Mouse (Mus musculus): ENCODE measurements around the gene Dnaic1. TPM values are rescaled to one million over a fixed set of nuclear protein-coding genes. Genes with fewer than 3 reads are reported as not detected.

Gene Dnaic1
- polyA plus RNA-seq, 1 experiment, result 0.96 TPM

- WGBS, result 92% methylated on average over 6 of the region's 6 CpGs
- no peak overlapping the region for H3K4me3 ChIP-seq (ENCODE audit: control insufficient read depth, insufficient read depth, low read length)
- TF ChIP-seq CTCF (IDR thresholded peaks at IDR 0.05; ENCODE audit: borderline replicate concordance, control insufficient read depth, extremely low read depth, insufficient read depth, low read length, poor library complexity) (no peak), POLR2A (IDR thresholded peaks at IDR 0.05; ENCODE audit: control insufficient read depth, extremely low read depth, insufficient read depth, low read length, poor library complexity) (no peak)
- H3K27ac ChIP-seq (ENCODE audit: control insufficient read depth, insufficient read depth, low read length), result no peak overlapping the region
- no peaks in the 10 kb centered on the region for H3K27me3 ChIP-seq (ENCODE audit: control insufficient read depth, insufficient read depth, low read length)
- H3K4me1 ChIP-seq (replicated peaks; ENCODE audit: control insufficient read depth, insufficient read depth, low read length), result no peaks in the 10 kb centered on the region
- H3K36me3 ChIP-seq (ENCODE audit: control insufficient read depth, insufficient read depth, low read length), result no peaks in the 10 kb centered on the region
- no peak for DNase-seq
Measured at GRCm38 (mm10) chr4:41630196-41630595, 60.6 kb downstream of the Dnaic1 start.

DNA sequence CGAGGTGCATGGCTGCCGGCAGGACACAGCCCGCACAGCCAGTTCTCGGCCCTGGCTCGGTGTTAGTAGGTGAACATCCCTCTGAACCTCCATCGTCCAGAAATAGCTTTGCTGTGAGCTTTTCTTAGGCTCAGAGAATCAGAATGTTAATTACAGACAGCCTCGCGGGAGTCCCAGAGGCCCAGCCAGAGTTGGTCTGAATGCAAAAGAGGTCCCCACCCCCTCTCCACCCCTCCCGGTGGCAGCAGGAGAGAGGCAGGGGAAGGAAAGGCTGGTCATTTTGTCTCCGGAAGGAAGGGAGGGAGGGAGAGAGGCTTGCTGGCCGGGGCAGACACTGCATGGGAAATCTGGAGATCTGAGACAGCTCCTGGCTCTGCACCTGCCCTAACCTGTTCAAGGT, 61.8 kb downstream of the Dnaic1 start:
- Histone ChIP-seq H3K4me3 (ENCODE audit: control insufficient read depth, insufficient read depth, low read length) (no peak overlapping the region), H3K4me1 (replicated peaks; ENCODE audit: control insufficient read depth, insufficient read depth, low read length) (no peaks in the 10 kb centered on the region), H3K27ac (ENCODE audit: control insufficient read depth, insufficient read depth, low read length) (no peak overlapping the region), H3K27me3 (ENCODE audit: control insufficient read depth, insufficient read depth, low read length) (no peaks in the 10 kb centered on the region), H3K36me3 (ENCODE audit: control insufficient read depth, insufficient read depth, low read length) (no peaks in the 10 kb centered on the region)
- WGBS, result 48% methylated on average over 11 of the region's 11 CpGs
- no peak for DNase-seq
- no peak for TF ChIP-seq CTCF (IDR thresholded peaks at IDR 0.05; ENCODE audit: borderline replicate concordance, control insufficient read depth, extremely low read depth, insufficient read depth, low read length, poor library complexity)
- TF ChIP-seq POLR2A (IDR thresholded peaks at IDR 0.05; ENCODE audit: control insufficient read depth, extremely low read depth, insufficient read depth, low read length, poor library complexity), result no peak

- no peak overlapping the region for H3K27ac ChIP-seq (ENCODE audit: control insufficient read depth, insufficient read depth, low read length)
- no peaks in the 10 kb centered on the region for H3K36me3 ChIP-seq (ENCODE audit: control insufficient read depth, insufficient read depth, low read length)
- H3K27me3 ChIP-seq (ENCODE audit: control insufficient read depth, insufficient read depth, low read length), result no peaks in the 10 kb centered on the region
- no peak overlapping the region for H3K4me3 ChIP-seq (ENCODE audit: control insufficient read depth, insufficient read depth, low read length)
- no peak for DNase-seq
- TF ChIP-seq CTCF (IDR thresholded peaks at IDR 0.05; ENCODE audit: borderline replicate concordance, control insufficient read depth, extremely low read depth, insufficient read depth, low read length, poor library complexity) (no peak), POLR2A (IDR thresholded peaks at IDR 0.05; ENCODE audit: control insufficient read depth, extremely low read depth, insufficient read depth, low read length, poor library complexity) (no peak)
- H3K4me1 ChIP-seq (replicated peaks; ENCODE audit: control insufficient read depth, insufficient read depth, low read length), result no peaks in the 10 kb centered on the region
- WGBS, result 82% methylated on average over 9 of the region's 9 CpGs
Measured at GRCm38 (mm10) chr4:41633001-41633400, 63.4 kb downstream of the Dnaic1 start.

- H3K4me3 ChIP-seq (ENCODE audit: control insufficient read depth, insufficient read depth, low read length), result no peak overlapping the region
- H3K27ac ChIP-seq (ENCODE audit: control insufficient read depth, insufficient read depth, low read length), result no peak overlapping the region
- TF ChIP-seq POLR2A (IDR thresholded peaks at IDR 0.05; ENCODE audit: control insufficient read depth, extremely low read depth, insufficient read depth, low read length, poor library complexity), result no peak
- TF ChIP-seq CTCF (IDR thresholded peaks at IDR 0.05; ENCODE audit: borderline replicate concordance, control insufficient read depth, extremely low read depth, insufficient read depth, low read length, poor library complexity), result no peak
- no peaks in the 10 kb centered on the region for H3K36me3 ChIP-seq (ENCODE audit: control insufficient read depth, insufficient read depth, low read length)
- peaks cover 5% of the 10 kb centered on the region; the same call in 1 of the 2 replicates for H3K27me3 ChIP-seq (ENCODE audit: control insufficient read depth, insufficient read depth, low read length)
- 97% methylated on average over 8 of the region's 8 CpGs for WGBS
- peaks cover 2% of the 10 kb centered on the region for H3K4me1 ChIP-seq (replicated peaks; ENCODE audit: control insufficient read depth, insufficient read depth, low read length)
- no peak for DNase-seq
Measured at GRCm38 (mm10) chr4:41634631-41635030, 65.1 kb downstream of the Dnaic1 start.

DNA sequence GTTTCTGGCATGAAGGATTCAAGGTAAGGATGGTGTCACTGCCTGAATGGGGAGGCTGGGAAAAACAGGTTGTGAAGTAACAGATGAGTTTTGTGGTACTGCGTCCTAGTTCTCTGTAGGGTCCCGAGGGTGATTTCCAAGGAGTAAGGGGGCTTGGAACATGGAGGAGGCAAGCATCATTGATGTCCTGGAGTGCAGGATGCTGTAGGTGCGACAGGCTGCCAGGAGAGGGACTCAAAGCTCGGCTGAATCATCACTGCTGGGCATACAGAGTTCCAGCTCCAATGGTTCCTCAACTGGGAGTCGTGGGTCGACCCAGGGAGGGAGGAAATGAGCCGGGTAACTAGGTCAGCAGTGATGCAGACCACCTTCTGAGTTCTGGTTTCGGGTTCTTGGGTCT, 65.6 kb downstream of the Dnaic1 start:
- TF ChIP-seq POLR2A (IDR thresholded peaks at IDR 0.05; ENCODE audit: control insufficient read depth, extremely low read depth, insufficient read depth, low read length, poor library complexity) (no peak), CTCF (IDR thresholded peaks at IDR 0.05; ENCODE audit: borderline replicate concordance, control insufficient read depth, extremely low read depth, insufficient read depth, low read length, poor library complexity) (no peak)
- DNase-seq, result no peak
- Histone ChIP-seq H3K4me3 (ENCODE audit: control insufficient read depth, insufficient read depth, low read length) (no peak overlapping the region), H3K36me3 (ENCODE audit: control insufficient read depth, insufficient read depth, low read length) (no peaks in the 10 kb centered on the region), H3K27me3 (ENCODE audit: control insufficient read depth, insufficient read depth, low read length) (peaks cover 6% of the 10 kb centered on the region; the same call in 1 of the 2 replicates), H3K4me1 (replicated peaks; ENCODE audit: control insufficient read depth, insufficient read depth, low read length) (peaks cover 6% of the 10 kb centered on the region), H3K27ac (ENCODE audit: control insufficient read depth, insufficient read depth, low read length) (no peak overlapping the region)
- WGBS, result 87% methylated on average over 8 of the region's 8 CpGs

DNA sequence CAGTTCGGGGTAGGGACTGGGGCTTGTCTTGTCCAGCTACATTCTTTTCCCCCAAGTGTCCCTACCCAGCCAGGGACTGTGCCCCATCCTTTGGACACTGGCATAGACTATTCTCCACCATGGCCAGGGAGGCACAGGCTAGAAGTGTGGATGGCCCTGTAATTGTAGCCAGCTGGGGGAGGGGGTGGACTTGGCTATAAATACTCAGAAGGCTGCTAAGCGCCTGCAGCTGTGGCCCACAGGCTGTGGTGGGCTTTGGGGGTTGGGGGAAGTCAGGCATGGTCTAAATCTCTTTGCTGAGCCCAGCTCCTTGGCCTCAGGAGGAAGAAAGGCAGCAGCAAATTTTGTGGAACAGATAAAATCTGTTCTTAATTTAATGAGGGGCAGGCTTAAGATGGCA, 66.3 kb downstream of the Dnaic1 start:
- Histone ChIP-seq H3K27me3 (ENCODE audit: control insufficient read depth, insufficient read depth, low read length) (peaks cover 6% of the 10 kb centered on the region; the same call in 1 of the 2 replicates), H3K4me1 (replicated peaks; ENCODE audit: control insufficient read depth, insufficient read depth, low read length) (peaks cover 8% of the 10 kb centered on the region), H3K4me3 (ENCODE audit: control insufficient read depth, insufficient read depth, low read length) (no peak overlapping the region), H3K27ac (ENCODE audit: control insufficient read depth, insufficient read depth, low read length) (no peak overlapping the region), H3K36me3 (ENCODE audit: control insufficient read depth, insufficient read depth, low read length) (no peaks in the 10 kb centered on the region)
- TF ChIP-seq CTCF (IDR thresholded peaks at IDR 0.05; ENCODE audit: borderline replicate concordance, control insufficient read depth, extremely low read depth, insufficient read depth, low read length, poor library complexity) (no peak), POLR2A (IDR thresholded peaks at IDR 0.05; ENCODE audit: control insufficient read depth, extremely low read depth, insufficient read depth, low read length, poor library complexity) (no peak)
- 57% methylated on average over 2 of the region's 2 CpGs for WGBS
- DNase-seq, result no peak

- DNase-seq, result no peak
- 84% methylated on average over 7 of the region's 7 CpGs for WGBS
- TF ChIP-seq CTCF (IDR thresholded peaks at IDR 0.05; ENCODE audit: borderline replicate concordance, control insufficient read depth, extremely low read depth, insufficient read depth, low read length, poor library complexity) (no peak), POLR2A (IDR thresholded peaks at IDR 0.05; ENCODE audit: control insufficient read depth, extremely low read depth, insufficient read depth, low read length, poor library complexity) (no peak)
- H3K4me1 ChIP-seq (replicated peaks; ENCODE audit: control insufficient read depth, insufficient read depth, low read length), result peaks cover 8% of the 10 kb centered on the region
- no peak overlapping the region for H3K4me3 ChIP-seq (ENCODE audit: control insufficient read depth, insufficient read depth, low read length)
- H3K27ac ChIP-seq (ENCODE audit: control insufficient read depth, insufficient read depth, low read length), result no peak overlapping the region
- peaks cover 6% of the 10 kb centered on the region; the same call in 1 of the 2 replicates for H3K27me3 ChIP-seq (ENCODE audit: control insufficient read depth, insufficient read depth, low read length)
- no peaks in the 10 kb centered on the region for H3K36me3 ChIP-seq (ENCODE audit: control insufficient read depth, insufficient read depth, low read length)
Measured at GRCm38 (mm10) chr4:41636366-41636765, 66.8 kb downstream of the Dnaic1 start.

All from thymus, adult 2 months (tissue).